Mouse (Mus musculus): Measurements from ENCODE around the gene Hdac7. TPM values are rescaled to one million over a fixed set of nuclear protein-coding genes. Genes with fewer than 3 reads are reported as not detected.

The Hdac7 gene
- polyA plus RNA-seq, 1 experiment from 2014 or later, result 20.4 TPM

- H3K36me3 ChIP-seq, result no peaks in the 10 kb centered on the region
- no peak for ATAC-seq (replicated peaks; ENCODE audit: insufficient number of reproducible peaks, insufficient read depth, low FRiP score, low read depth)
- 79% methylated on average over 1 of the region's 1 CpGs for WGBS
- peak overlapping the region; percentile 79 for H3K27ac ChIP-seq
- H3K4me1 ChIP-seq (replicated peaks), result peaks cover 48% of the 10 kb centered on the region
- no peak overlapping the region for H3K4me2 ChIP-seq
- no peak overlapping the region for H3K9ac ChIP-seq
- no peaks in the 10 kb centered on the region for H3K27me3 ChIP-seq
- no peaks in the 10 kb centered on the region for H3K9me3 ChIP-seq (replicated peaks)
- H3K4me3 ChIP-seq, result no peak overlapping the region
Measured at GRCm38 (mm10) chr15:97840781-97841180, 3.5 kb downstream of the Hdac7 start.

- no peaks in the 10 kb centered on the region for H3K9me3 ChIP-seq (replicated peaks)
- H3K4me2 ChIP-seq, result peak overlapping the region; percentile 22; the same call in 1 of the 2 replicates
- 27% methylated on average over 3 of the region's 3 CpGs for WGBS
- peak; percentile 79 for ATAC-seq (replicated peaks; ENCODE audit: insufficient number of reproducible peaks, insufficient read depth, low FRiP score, low read depth)
- no peak overlapping the region for H3K9ac ChIP-seq
- no peak overlapping the region for H3K4me3 ChIP-seq
- H3K4me1 ChIP-seq (replicated peaks), result peaks cover 48% of the 10 kb centered on the region
- H3K27ac ChIP-seq, result peak overlapping the region; percentile 79
- no peaks in the 10 kb centered on the region for H3K27me3 ChIP-seq
- no peaks in the 10 kb centered on the region for H3K36me3 ChIP-seq
Measured at GRCm38 (mm10) chr15:97839991-97840455, 4.3 kb downstream of the Hdac7 start.

DNA sequence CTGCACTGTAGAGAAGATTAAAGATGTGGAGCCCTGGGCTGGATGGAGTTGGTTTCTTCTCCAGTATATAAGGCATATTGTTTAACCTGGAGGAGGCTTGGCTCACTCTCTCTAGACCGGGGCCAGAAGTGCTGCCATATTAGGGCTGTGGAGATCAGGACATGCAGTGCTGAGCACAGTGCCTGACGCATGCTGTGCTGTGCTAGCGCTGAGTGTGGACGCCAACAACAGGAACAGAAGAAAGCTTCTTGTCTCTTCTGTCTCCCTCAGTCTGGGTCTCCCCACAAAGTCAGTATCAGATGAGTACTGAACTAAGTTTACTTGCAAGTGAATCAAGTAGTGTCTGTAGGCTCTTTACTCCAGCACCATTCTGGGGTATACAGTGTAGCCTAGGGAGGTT, 4.8 kb downstream of the Hdac7 start:
- Histone ChIP-seq H3K4me2 (no peak overlapping the region), H3K9ac (no peak overlapping the region), H3K27me3 (no peaks in the 10 kb centered on the region), H3K36me3 (no peaks in the 10 kb centered on the region), H3K4me3 (no peak overlapping the region), H3K9me3 (replicated peaks) (no peaks in the 10 kb centered on the region), H3K4me1 (replicated peaks) (peaks cover 48% of the 10 kb centered on the region), H3K27ac (peak overlapping the region; percentile 79)
- 74% methylated on average over 4 of the region's 4 CpGs for WGBS
- ATAC-seq (replicated peaks; ENCODE audit: insufficient number of reproducible peaks, insufficient read depth, low FRiP score, low read depth), result no peak

DNA sequence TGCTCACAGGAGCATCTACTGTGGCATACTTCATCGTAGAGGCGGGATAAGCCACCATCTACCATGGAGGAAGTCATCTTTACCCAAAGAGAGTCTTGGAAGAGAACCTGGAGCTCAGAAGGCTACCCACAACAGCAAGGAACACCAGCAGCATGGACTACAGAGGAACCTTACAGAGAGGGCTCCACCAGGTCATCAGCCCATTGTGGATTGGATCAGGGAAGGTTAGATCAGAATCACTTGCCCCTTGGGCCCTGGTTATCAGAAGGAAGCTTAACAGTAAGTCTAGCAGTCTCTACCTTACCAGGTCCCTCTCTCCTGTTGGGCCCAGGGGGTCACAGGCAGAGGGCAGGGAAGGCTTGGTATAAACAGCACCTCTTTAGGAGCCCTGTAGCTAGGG, 5.3 kb downstream of the Hdac7 start:
- Histone ChIP-seq H3K9ac (no peak overlapping the region), H3K27ac (peak overlapping the region; percentile 79), H3K4me2 (no peak overlapping the region), H3K27me3 (no peaks in the 10 kb centered on the region), H3K4me3 (no peak overlapping the region), H3K9me3 (replicated peaks) (no peaks in the 10 kb centered on the region), H3K4me1 (replicated peaks) (peaks cover 48% of the 10 kb centered on the region), H3K36me3 (no peaks in the 10 kb centered on the region)
- 94% methylated on average over 2 of the region's 2 CpGs for WGBS
- ATAC-seq (replicated peaks; ENCODE audit: insufficient number of reproducible peaks, insufficient read depth, low FRiP score, low read depth), result no peak

GRCm38 (mm10) chr15:97838395-97838794, 5.9 kb downstream of the Hdac7 start:
- H3K4me1 ChIP-seq (replicated peaks), result peaks cover 50% of the 10 kb centered on the region
- H3K27me3 ChIP-seq, result no peaks in the 10 kb centered on the region
- H3K9ac ChIP-seq, result no peak overlapping the region
- H3K36me3 ChIP-seq, result no peaks in the 10 kb centered on the region
- H3K4me2 ChIP-seq, result no peak overlapping the region
- no peak for ATAC-seq (replicated peaks; ENCODE audit: insufficient number of reproducible peaks, insufficient read depth, low FRiP score, low read depth)
- 81% methylated on average over 4 of the region's 4 CpGs for WGBS
- no peak overlapping the region; the same call in 1 of the 2 replicates for H3K27ac ChIP-seq
- H3K9me3 ChIP-seq (replicated peaks), result no peaks in the 10 kb centered on the region
- H3K4me3 ChIP-seq, result no peak overlapping the region

DNA sequence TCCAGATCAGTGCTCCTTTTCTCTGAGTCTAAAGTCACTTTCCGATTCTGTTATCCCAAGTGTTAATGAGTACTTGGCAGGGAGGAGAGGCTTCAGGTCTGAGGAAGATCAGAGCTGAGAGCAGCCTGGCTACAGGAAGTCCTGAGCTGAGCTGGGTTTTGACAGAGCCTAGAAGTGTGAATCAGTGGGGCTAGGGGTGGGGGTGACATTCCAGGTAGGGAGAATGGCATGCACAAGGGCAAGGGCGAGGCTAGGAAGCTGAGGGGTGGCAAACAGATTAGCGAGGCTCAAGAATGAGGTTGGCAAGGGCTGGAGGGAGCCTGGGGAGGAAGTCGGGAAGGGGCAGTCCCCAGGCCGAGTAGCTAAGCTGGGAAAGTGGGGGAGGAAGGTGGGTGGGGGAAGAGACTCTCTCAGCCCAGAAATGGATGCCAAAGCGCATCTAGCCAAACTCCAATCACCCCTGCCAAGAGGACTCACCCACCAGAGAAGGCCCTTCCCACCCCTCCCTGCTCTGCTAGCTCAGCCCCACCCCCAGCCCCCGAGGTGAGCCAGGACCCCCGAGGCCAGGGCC, 6.7 kb downstream of the Hdac7 start:
- Histone ChIP-seq H3K4me1 (replicated peaks) (peaks cover 58% of the 10 kb centered on the region), H3K36me3 (no peaks in the 10 kb centered on the region), H3K9ac (no peak overlapping the region), H3K4me2 (peak overlapping the region; percentile 18), H3K27ac (peak overlapping the region; percentile 74), H3K9me3 (replicated peaks) (no peaks in the 10 kb centered on the region), H3K4me3 (no peak overlapping the region), H3K27me3 (no peaks in the 10 kb centered on the region)
- ATAC-seq (replicated peaks; ENCODE audit: insufficient number of reproducible peaks, insufficient read depth, low FRiP score, low read depth), result no peak; the same call in 1 of the 2 replicates
- 8% methylated on average over 8 of the region's 8 CpGs for WGBS

- Histone ChIP-seq H3K4me2 (no peak overlapping the region), H3K36me3 (no peaks in the 10 kb centered on the region), H3K27me3 (no peaks in the 10 kb centered on the region), H3K4me1 (replicated peaks) (peaks cover 65% of the 10 kb centered on the region), H3K9me3 (replicated peaks) (no peaks in the 10 kb centered on the region), H3K4me3 (no peak overlapping the region), H3K27ac (peak overlapping the region; percentile 74), H3K9ac (no peak overlapping the region)
- no peak for ATAC-seq (replicated peaks; ENCODE audit: insufficient number of reproducible peaks, insufficient read depth, low FRiP score, low read depth)
- 43% methylated on average over 8 of the region's 8 CpGs for WGBS
Measured at GRCm38 (mm10) chr15:97836894-97837247, 7.4 kb downstream of the Hdac7 start.

DNA sequence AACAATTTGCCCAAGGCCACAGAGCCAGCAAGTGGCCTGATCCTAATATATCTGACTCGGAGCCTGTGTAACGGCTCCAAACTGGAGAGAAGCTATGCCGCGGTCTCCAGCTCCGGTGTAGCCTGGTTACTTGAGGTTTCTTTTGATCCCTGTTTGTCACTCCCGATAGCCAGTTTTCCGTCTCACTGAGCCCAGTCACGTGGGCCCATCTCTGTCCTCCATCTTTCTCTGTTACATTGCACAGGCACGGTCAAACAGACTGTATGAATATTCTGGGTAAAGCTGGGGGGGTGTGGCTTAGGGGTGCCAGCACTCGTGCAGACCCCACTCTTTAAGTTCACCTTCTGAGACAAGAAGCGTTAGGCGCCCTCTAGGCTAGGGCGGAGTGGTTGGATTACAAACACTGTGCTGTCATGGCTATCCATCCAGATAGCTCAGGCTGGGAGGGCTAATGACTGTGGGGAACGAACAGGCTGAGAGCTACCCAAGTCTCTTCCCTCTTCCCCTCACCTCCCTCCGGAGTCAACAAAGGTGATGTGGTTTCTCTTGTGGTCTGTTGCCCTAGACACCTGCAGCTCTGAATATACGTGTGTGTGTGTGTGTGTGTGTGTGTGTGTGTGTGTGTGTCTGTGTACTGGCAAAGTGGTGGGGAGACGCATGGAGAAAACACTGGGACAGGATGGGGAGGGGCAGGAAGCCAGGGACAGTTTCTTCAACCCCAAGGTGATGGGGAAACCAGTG, 8.0 kb downstream of the Hdac7 start:
- no peaks in the 10 kb centered on the region for H3K36me3 ChIP-seq
- H3K27me3 ChIP-seq, result no peaks in the 10 kb centered on the region
- H3K9me3 ChIP-seq (replicated peaks), result no peaks in the 10 kb centered on the region
- H3K4me2 ChIP-seq, result no peak overlapping the region; the same call in 1 of the 2 replicates
- peaks cover 68% of the 10 kb centered on the region for H3K4me1 ChIP-seq (replicated peaks)
- H3K27ac ChIP-seq, result peak overlapping the region; percentile 74
- H3K9ac ChIP-seq, result no peak overlapping the region
- ATAC-seq (replicated peaks; ENCODE audit: insufficient number of reproducible peaks, insufficient read depth, low FRiP score, low read depth), result no peak
- no peak overlapping the region for H3K4me3 ChIP-seq
- 53% methylated on average over 17 of the region's 17 CpGs for WGBS

DNA sequence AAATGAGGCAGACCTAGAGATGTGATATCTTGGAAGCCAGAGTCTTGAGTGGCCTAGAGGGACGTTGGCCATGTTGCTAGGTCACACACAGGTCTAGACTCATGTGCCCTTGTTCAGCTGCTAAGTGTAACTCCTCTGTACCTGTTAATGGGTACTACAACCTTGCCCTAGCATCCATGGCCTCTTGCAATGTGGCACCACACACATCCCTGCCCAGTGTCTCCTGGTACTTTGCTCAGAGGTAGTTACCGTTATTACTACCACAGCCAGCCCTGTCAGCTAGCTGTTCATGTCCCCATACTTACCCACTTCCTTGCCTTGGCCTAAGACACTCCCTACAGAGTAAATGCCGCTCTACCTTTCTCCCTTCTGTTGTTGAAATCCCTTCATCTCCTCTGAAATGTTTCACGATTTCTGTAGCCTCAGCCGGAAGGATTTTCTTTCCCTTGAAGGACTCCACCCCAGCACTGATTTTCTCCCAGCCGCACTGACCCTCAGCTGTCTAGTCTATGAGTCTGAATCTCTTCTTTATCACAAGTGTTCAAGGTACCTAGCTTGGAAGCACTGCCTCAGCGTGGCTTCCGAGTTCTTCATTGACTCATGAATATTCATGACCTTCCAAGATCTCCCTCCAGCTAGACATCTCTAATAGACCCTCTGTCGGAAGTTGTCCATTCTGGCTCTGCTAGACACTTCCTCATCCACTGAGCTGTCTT, 11.4 kb downstream of the Hdac7 start:
- Histone ChIP-seq H3K4me3 (no peak overlapping the region), H3K27me3 (no peaks in the 10 kb centered on the region), H3K36me3 (no peaks in the 10 kb centered on the region), H3K4me2 (peak overlapping the region; percentile 92; the same call in 1 of the 2 replicates), H3K9me3 (replicated peaks) (no peaks in the 10 kb centered on the region), H3K27ac (peak overlapping the region; percentile 91), H3K9ac (no peak overlapping the region; the same call in 1 of the 2 replicates), H3K4me1 (replicated peaks) (peaks cover 69% of the 10 kb centered on the region)
- 61% methylated on average over 9 of the region's 9 CpGs for WGBS
- no peak for ATAC-seq (replicated peaks; ENCODE audit: insufficient number of reproducible peaks, insufficient read depth, low FRiP score, low read depth)

- H3K4me1 ChIP-seq (replicated peaks), result peaks cover 65% of the 10 kb centered on the region
- no peaks in the 10 kb centered on the region for H3K9me3 ChIP-seq (replicated peaks)
- H3K36me3 ChIP-seq, result no peaks in the 10 kb centered on the region
- H3K9ac ChIP-seq, result peak overlapping the region; percentile 85
- 7% methylated on average over 10 of the region's 10 CpGs for WGBS
- H3K4me2 ChIP-seq, result peak overlapping the region; percentile 92
- peak overlapping the region; percentile 91 for H3K27ac ChIP-seq
- peak overlapping the region; percentile 81 for H3K4me3 ChIP-seq
- ATAC-seq (replicated peaks; ENCODE audit: insufficient number of reproducible peaks, insufficient read depth, low FRiP score, low read depth), result 0 out of 2 replicates have a peak, but pooled peaks have one; percentile 16
- no peaks in the 10 kb centered on the region for H3K27me3 ChIP-seq
Measured at GRCm38 (mm10) chr15:97831987-97832640, 12.2 kb downstream of the Hdac7 start.
